Mouse (Mus musculus): Measurements from ENCODE around the gene Olfr571. TPM values are rescaled to one million over a fixed set of nuclear protein-coding genes. Genes with fewer than 3 reads are reported as not detected.

Gene Olfr571
- total RNA-seq (2021), result not detected
- long read RNA-seq, experiment 1, result 0 reads
- long read RNA-seq, experiment 2, result 0 reads

DNA sequence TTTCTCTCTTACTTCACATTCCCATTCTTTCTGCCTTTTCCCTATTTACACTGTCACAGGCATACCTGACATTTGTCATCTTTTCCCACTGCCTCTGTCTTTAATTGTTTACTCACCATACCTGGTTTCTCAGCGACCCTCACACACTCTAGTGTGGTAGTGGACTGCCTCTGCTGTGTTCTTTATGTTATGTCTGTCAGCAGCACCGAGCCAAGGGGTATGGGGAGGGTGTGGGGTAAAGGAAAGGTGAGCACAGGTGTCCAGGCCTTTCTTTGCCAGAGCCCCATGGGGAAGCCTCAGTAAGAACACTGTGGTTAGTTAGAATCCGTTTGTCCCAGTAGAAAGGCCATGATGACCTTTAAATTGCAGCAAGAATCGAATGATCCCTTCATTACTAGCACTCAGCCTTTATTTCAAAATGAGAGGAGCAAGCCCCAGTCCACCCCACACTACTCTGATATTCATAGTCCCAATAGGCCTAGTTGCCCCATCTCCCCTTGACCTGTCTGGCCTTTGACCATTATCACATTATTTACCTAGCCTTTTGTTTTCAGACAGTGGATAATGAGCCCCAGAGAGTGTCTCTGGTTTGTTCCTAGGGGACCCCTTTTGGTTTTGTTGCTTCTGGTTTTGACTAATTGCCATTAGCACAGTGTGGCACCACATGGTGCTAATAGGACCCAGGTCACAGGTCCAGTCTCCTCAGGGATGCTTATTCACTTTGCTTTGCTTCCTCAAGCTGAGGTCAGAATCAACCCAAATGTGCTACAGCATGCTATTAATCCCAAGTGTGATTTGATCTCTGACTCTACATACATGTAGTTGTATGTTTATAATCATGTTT is at the start of gene Olfr571:
Gene Olfr571 (minus strand): TSS at position 505 of the 844 bp plus-strand sequence.
- DNase-seq (ENCODE audit: low spot score in 2 of 2), result no peak

- no peak for DNase-seq (ENCODE audit: low spot score in 2 of 2)
Measured at GRCm38 (mm10) chr7:102962360-102962759, 45.0 kb upstream of the Olfr571 start, which contains the start of gene Olfr576. Gene Olfr576 (plus strand): TSS chr7:102962660.

GRCm38 (mm10) chr7:102958593-102958992 is 41.3 kb upstream of the Olfr571 start, which contains the start of gene Olfr575:
Gene Olfr575 (minus strand): TSS chr7:102958775.
- no peak for DNase-seq (ENCODE audit: low spot score in 2 of 2)

DNA sequence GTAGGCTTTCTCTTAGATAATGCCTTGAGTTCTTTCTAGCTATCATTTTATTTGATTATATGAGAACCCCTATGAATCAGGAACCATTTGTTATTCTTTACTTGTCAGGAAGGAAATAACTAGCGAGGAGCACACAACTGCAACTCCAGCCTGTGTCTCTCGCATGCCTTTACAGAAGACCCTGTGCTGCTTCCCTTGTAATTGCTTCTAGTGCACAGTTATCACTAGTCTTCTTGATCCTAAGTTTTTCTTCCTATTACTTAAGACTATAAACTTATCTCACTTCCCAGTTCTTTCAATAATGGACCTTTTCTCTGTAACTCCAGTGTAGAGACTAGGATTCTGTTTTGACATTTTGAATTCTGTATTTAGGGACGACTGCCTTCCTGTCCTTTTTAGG is 40.8 kb upstream of the Olfr571 start:
- DNase-seq (ENCODE audit: low spot score in 2 of 2), result no peak

GRCm38 (mm10) chr7:102950732-102951131 is 33.4 kb upstream of the Olfr571 start:
- DNase-seq (ENCODE audit: low spot score in 2 of 2), result no peak

DNA sequence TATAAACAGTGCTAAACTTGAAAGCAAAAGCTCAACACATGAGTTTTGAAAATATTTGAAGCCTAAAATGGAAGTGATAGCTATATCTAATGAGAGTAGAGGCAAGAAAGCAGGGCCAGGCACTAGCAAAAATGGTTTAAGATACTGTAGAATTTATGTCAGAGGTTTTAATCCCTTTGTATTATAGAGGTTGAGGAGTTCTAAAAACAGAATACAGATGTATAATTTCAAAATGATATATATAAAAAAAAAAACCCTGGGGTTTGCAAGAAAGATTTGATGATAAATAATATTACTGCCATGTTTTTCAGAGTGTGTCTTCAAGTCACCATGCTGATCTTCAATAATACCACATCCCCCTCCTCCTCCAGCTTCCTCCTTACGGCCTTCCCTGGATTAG is 30.8 kb upstream of the Olfr571 start, which contains the start of gene Olfr574:
Gene Olfr574 (plus strand): TSS at position 301 of the 400 bp plus-strand sequence.
- DNase-seq (ENCODE audit: low spot score in 2 of 2), result no peak

DNA sequence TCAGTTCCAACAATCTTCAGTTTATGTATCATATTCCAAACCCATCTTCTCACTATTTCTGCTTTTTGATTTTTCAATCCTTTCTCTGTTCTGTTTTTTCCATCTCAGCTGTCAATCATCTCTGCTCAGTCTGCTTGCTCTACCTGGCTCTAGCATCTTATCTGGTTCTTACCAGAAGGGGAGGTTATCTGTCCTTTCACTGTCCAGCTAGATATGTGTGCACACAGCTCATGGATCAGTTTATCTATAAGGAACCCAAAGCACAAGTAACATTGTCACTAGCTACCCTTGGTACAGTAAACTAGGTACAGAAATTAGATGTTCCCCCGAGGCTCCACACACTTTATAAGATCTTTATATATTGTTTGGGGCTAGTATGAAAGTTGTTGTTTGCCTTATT is 26.1 kb upstream of the Olfr571 start:
- DNase-seq (ENCODE audit: low spot score in 2 of 2), result no peak

GRCm38 (mm10) chr7:102942475-102942874 is 25.1 kb upstream of the Olfr571 start, which contains the start of gene Olfr573-ps1:
Gene Olfr573-ps1 (minus strand): TSS chr7:102942575.
- no peak for DNase-seq (ENCODE audit: low spot score in 2 of 2)

GRCm38 (mm10) chr7:102927105-102927504 is 9.8 kb upstream of the Olfr571 start:
- DNase-seq (ENCODE audit: low spot score in 2 of 2), result no peak

GRCm38 (mm10) chr7:102924109-102924508 is 6.8 kb upstream of the Olfr571 start, which contains the start of gene Olfr572:
Gene Olfr572 (plus strand): TSS chr7:102924409.
- no peak for DNase-seq (ENCODE audit: low spot score in 2 of 2)

DNA sequence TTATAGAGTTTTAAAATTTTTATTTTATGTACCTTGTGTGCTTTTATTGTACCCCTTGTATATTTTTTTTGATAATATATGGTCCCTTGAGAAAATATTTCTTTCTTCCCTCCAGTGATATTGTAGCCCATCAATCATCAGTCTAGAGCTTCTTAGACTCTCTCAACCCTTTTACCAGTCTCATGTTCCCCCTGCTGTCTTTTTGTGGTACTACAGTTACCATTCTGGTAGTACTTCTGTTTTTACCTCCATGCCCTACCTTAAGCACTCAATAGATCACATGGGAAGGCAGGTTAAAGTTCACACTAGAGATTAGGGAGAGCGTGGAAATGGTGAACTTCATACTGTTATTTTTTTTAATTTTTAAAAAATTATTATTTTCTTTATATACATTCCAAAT is 2.3 kb upstream of the Olfr571 start:
- DNase-seq (ENCODE audit: low spot score in 2 of 2), result peak in 1 of 2 experiments; percentile 40

GRCm38 (mm10) chr7:102916405-102916804 is 931 bp downstream of the Olfr571 start:
- no peak for DNase-seq (ENCODE audit: low spot score in 2 of 2)

DNA sequence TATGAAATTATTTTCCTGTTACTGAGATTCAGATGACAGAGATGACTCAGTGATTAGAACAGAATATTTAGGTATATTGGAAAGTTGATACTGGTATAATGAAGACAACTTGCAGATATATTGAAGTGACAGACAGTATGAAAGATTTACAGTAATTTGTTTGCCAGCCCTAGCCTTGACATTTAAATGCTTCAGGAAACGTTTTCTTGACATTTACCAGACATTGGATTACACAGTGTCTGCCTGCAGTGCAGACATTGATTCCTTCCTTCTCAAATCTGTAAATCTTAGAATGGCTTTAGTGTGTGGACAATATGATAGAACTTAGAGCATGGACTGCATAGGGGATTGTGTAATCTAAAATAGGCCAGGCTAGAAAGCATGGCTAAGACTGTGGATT is 2.1 kb downstream of the Olfr571 start:
- DNase-seq (ENCODE audit: low spot score in 2 of 2), result no peak

DNA sequence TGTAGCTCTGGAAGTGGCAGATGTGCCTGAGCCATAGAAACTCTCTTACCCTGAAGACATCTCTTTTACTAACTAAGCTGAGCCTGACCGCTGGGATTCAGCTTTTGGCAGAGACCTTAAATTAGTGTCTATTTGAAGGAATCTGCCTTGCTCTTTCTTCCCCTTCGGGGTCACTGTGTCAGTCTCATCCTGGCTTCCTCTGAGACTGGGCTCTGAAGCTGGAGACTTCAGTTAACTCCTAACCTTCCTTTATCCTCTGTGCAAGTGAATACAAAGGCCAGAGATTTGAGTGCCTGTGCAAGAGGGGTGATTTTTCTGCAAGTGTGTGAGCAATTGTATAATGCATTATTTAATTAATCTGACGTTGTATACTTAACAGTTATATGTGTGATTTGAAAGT is 26.6 kb downstream of the Olfr571 start, which contains the start of gene Olfr569:
Gene Olfr569 (minus strand): TSS at position 101 of the 400 bp plus-strand sequence.
- no peak for DNase-seq (ENCODE audit: low spot score in 2 of 2)

GRCm38 (mm10) chr7:102876822-102877221 is 40.5 kb downstream of the Olfr571 start, which contains the start of gene Olfr568:
Gene Olfr568 (plus strand): TSS chr7:102877122.
- DNase-seq (ENCODE audit: low spot score in 2 of 2), result no peak

GRCm38 (mm10) chr7:102858665-102859064 is 58.7 kb downstream of the Olfr571 start, which contains the start of gene Olfr566:
Gene Olfr566 (minus strand): TSS chr7:102858765.
- DNase-seq (ENCODE audit: low spot score in 2 of 2), result no peak

DNA sequence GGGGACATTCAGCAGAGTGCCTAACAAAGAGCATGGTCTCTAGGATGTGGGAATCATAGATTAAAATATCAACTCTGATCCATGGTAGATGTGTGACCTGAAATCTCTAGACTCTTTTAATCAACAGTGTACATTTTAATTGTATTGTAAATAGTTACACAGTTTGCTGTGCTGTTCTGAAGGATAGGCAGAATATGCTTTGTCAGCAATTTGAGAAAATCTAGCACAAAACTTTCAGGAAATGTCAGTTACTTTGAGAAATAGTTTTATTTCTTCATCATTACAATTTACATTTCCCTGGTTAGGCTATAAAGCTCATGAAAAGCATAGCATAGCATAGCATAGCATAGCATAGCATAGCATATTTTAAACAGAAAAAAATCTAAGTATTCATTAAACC is 61.5 kb downstream of the Olfr571 start:
- DNase-seq (ENCODE audit: low spot score in 2 of 2), result no peak

Other genes starting within 250 kb of the Olfr571 start
- gene Trim68, start 230.2 kb downstream of the Olfr571 start, total RNA-seq (2021), result 1 to 10 TPM; 3.0 to 4.6 TPM
- not detected for gene Olfr557, start 221.6 kb downstream of the Olfr571 start, total RNA-seq (2021)
- gene Olfr558, start 215.3 kb downstream of the Olfr571 start, total RNA-seq (2021), result under 1 TPM; 0.16 to 0.40 TPM
- gene Olfr33, start 198.5 kb downstream of the Olfr571 start, total RNA-seq (2021), result not detected
- not detected for gene Olfr559, start 190.0 kb downstream of the Olfr571 start, total RNA-seq (2021)
- gene Olfr560, start 158.2 kb downstream of the Olfr571 start, total RNA-seq (2021), result under 1 TPM; 0.16 to 0.49 TPM
- gene Olfr78, start 158.1 kb downstream of the Olfr571 start, total RNA-seq (2021), result under 1 TPM; 0.59 to 0.65 TPM
- gene Olfr561, start 146.3 kb downstream of the Olfr571 start, total RNA-seq (2021), result not detected
- gene Olfr564, start 114.1 kb downstream of the Olfr571 start, total RNA-seq (2021), result not detected
- not detected for gene Olfr566, start 58.8 kb downstream of the Olfr571 start, total RNA-seq (2021)
- gene Olfr568, start 40.4 kb downstream of the Olfr571 start, total RNA-seq (2021), result not detected
- gene Olfr569, start 26.7 kb downstream of the Olfr571 start, total RNA-seq (2021), result not detected
- gene Olfr570, start 23.0 kb downstream of the Olfr571 start, total RNA-seq (2021), result not detected
- gene Olfr572, start 6.9 kb upstream of the Olfr571 start, total RNA-seq (2021), result not detected
- gene Olfr573-ps1, start 25.0 kb upstream of the Olfr571 start, total RNA-seq (2021), result not detected
- not detected for gene Olfr574, start 30.9 kb upstream of the Olfr571 start, total RNA-seq (2021)
- not detected for gene Olfr575, start 41.2 kb upstream of the Olfr571 start, total RNA-seq (2021)
- not detected for gene Olfr576, start 45.1 kb upstream of the Olfr571 start, total RNA-seq (2021)
- gene Olfr577, start 58.4 kb upstream of the Olfr571 start, total RNA-seq (2021), result not detected
- not detected for gene Olfr578, start 71.8 kb upstream of the Olfr571 start, total RNA-seq (2021)
- gene Olfr582, start 120.5 kb upstream of the Olfr571 start, total RNA-seq (2021), result not detected
- gene Olfr583, start 133.8 kb upstream of the Olfr571 start, total RNA-seq (2021), result not detected
- gene Olfr584, start 164.3 kb upstream of the Olfr571 start, total RNA-seq (2021), result not detected
- not detected for gene Olfr585, start 180.2 kb upstream of the Olfr571 start, total RNA-seq (2021)
- gene Olfr586, start 208.1 kb upstream of the Olfr571 start, total RNA-seq (2021), result not detected
- not detected for gene Olfr588-ps1, start 223.3 kb upstream of the Olfr571 start, total RNA-seq (2021)
- gene Olfr589, start 238.8 kb upstream of the Olfr571 start, total RNA-seq (2021), result not detected

Data from left cerebral cortex, adult 18-20 months (tissue).